Mouse (Mus musculus) ES-Bruce4 (cell line): ENCODE measurements at regions not wholly inside any gene's neighbourhood (a gene's known extent, or its start where the extent isn't known, plus 50 kb on each side); places are given as distances from the start of the nearest gene placed in this dataset.

Experiments used
- CTCF ChIP-seq: IDR thresholded peaks from one replicate; pipeline ENCODE4 v1.8.1; 2011; ENCODE audit warnings: low read depth, low read length
- EP300 ChIP-seq: IDR thresholded peaks from 2 replicates; pipeline ENCODE4 v1.6.1; 2011; ENCODE audit warnings: low read depth, low read length; ENCODE audit not compliant: insufficient read depth
- POLR2A ChIP-seq: IDR thresholded peaks from one replicate; pipeline ENCODE4 v1.8.1; 2011; ENCODE audit warnings: low read length; ENCODE audit not compliant: insufficient read depth

DNA sequence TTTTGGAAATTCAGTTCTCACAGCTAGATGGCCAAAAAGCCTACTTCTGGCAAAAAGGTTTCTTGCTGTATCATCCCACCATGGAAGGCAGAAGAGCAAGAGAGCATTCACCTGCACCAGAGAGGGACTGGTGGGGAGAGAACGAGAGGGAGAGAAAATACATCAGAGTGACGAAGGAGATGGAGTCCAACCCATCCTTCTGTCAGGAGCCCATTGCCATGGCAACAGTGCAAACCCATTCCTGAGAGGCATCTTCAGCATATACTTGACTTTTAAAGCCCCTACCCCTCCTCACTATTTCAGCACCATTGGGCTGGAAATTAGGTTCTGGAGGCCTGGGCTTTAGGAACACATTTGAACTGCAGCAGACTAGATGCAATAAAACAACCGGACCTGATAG is 375.7 kb upstream of the Npvf start:
- TF ChIP-seq CTCF (no peak), EP300 (no peak), POLR2A (no peak)
